Comparison of ENCODE assay signal across 8 mouse cellular contexts in genomic region chr7:140881696-140882468, GRCm38 (mm10). TPM values are rescaled to one million over a fixed set of nuclear protein-coding genes. Genes with fewer than 3 reads are reported as not detected.
A peak's percentile ranks its signal among the peaks of the same experiment; 100 is the strongest.
DNase-seq lines count a peak whose midpoint lies in the region; ATAC-seq lines count a peak whose summit lies in the region.

TSS of gene Psmd13 (plus strand) at chr7:140881968.
TSS of gene Sirt3 (minus strand) at chr7:140882309.

- peak within 1 kb of the TSS; percentile 86 for H3K27ac ChIP-seq in hindbrain, embryonic 15.5 days (replicated peaks)

- H3K4me2 ChIP-seq in hindbrain, embryonic 15.5 days = peak within 1 kb of the TSS; percentile 61

- peaks cover 9% of the 10 kb centered on the region; the same call in 1 of the 2 replicates for H3K36me3 ChIP-seq in hindbrain, embryonic 15.5 days

- H3K27me3 ChIP-seq in hindbrain, embryonic 15.5 days = no peaks in the 10 kb centered on the region

- H3K4me1 ChIP-seq in hindbrain, embryonic 15.5 days (replicated peaks) = peaks cover 19% of the 10 kb centered on the region

- H3K4me3 ChIP-seq in hindbrain, embryonic 15.5 days = peak within 1 kb of the TSS; percentile 62

- under 1% methylated on average over 59 of the region's 59 CpGs for WGBS in hindbrain, embryonic 15.5 days

- peak within 1 kb of the TSS; percentile 69 for H3K9ac ChIP-seq in hindbrain, embryonic 15.5 days

- H3K9me3 ChIP-seq in hindbrain, embryonic 15.5 days = no peaks in the 10 kb centered on the region

- ATAC-seq in hindbrain, embryonic 15.5 days (ENCODE audit: low FRiP score, low read depth) = peak; percentile 95

- DNase-seq in R1 (ENCODE audit: low read depth, low spot score) = peak; percentile 97
- peak; percentile 95 to 97 for DNase-seq in cerebellum, postnatal 25 days
- DNase-seq in frontal cortex, postnatal 36 days (ENCODE audit: low spot score in 2 of 2) = peak; percentile 94 to 96
- DNase-seq in left cerebral cortex, adult 11 months (ENCODE audit: low spot score) = peak; percentile 89
- DNase-seq in lung, postnatal 4 days = peak; percentile 95
- peak; percentile 86 for DNase-seq in retina, postnatal 7 days (ENCODE audit: low read depth, low spot score)
- DNase-seq in urinary bladder, adult 2 months (ENCODE audit: low spot score) = peak; percentile 81

RNA-seq across cellular contexts. Expression of gene Psmd13, which starts in this region (rescaled TPM):
- polyA plus RNA-seq in hindbrain, embryonic 15.5 days (2015; fragmentation: Nextera tagmentation; extraction: Ambion mirVana) = 245 and 259 TPM in 2 replicates
- polyA plus RNA-seq in urinary bladder, adult 2 months (2012; rRNA removed) = 77.9 and 79.2 TPM in 2 replicates

RNA-seq across cellular contexts. Expression of gene Sirt3, which starts in this region (rescaled TPM):
- polyA plus RNA-seq in hindbrain, embryonic 15.5 days (2015; fragmentation: Nextera tagmentation; extraction: Ambion mirVana) = 56.4 and 60.5 TPM in 2 replicates
- polyA plus RNA-seq in urinary bladder, adult 2 months (2012; rRNA removed) = 32.4 and 38.5 TPM in 2 replicates

Comparison
In these comparisons a context has a peak if more than half of its experiments do, and no peak if none do; other contexts are left out.
1. Peak in every context shown above with its lines: DNase-seq, ATAC-seq, H3K4me3 ChIP-seq and H3K27ac ChIP-seq.